ENCODE assay signal across 15 mouse cellular contexts in the genomic region with DNA sequence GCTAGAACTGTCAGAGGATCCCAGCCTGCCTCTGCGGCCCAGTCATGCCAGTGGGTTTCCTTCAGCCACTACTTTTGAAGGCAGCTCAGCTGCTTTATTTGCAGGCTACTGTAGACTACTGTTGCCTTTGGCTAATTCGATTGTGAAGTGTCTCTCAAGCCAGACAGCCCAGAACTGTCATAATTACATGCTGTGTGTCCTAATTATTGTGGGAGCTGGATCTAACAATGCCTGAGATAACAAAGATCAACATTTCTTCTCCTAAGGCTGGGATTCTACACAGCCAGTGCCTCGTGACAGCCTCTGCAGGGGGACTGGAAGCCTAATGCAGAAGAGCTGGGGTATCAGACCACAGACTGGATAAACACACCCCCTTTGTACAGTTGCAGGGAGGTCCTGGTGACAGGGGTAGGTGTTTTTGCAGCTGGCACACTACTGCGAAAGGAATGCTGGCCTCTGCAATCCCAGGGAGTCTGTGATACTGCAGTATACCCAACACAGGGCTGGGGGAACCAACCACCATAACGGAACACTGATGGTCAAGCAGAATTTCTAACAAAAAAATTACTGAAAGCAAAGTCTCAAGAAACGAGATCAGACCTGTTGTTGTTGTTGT.
DNase-seq lines count a peak whose midpoint lies in the region; ATAC-seq and TF ChIP-seq lines count a peak whose summit lies in the region.
"Had no signal": no experiment of that assay in that cellular context is flagged by ENCODE, and none has a peak within 500 bp of the region (broad histone marks: within the 10 kb centered on the region; RNA-seq: fewer than 3 reads in every experiment).

No protein-coding gene starts in this region.

- no peak overlapping the region for H3K4me2 ChIP-seq in heart, postnatal 0 days (ENCODE audit: low read depth, low read length)
- no peak overlapping the region for H3K4me2 ChIP-seq in midbrain, postnatal 0 days (ENCODE audit: low read depth, low read length, poor library complexity, severe bottlenecking)
- no peak overlapping the region for H3K4me2 ChIP-seq in midbrain, embryonic 13.5 days (replicated peaks)
- H3K4me2 ChIP-seq: heart, embryonic 12.5 days; neural tube, embryonic 13.5 days had no signal

- peaks cover 29% of the 10 kb centered on the region for H3K36me3 ChIP-seq in heart, postnatal 0 days (replicated peaks; ENCODE audit: control insufficient read depth, insufficient read depth, low read length)
- H3K36me3 ChIP-seq in midbrain, embryonic 10.5 days, result peaks cover 15% of the 10 kb centered on the region
- no peaks in the 10 kb centered on the region for H3K36me3 ChIP-seq in midbrain, postnatal 0 days (ENCODE audit: insufficient read depth, low read length)
- H3K36me3 ChIP-seq in embryonic facial prominence, embryonic 10.5 days (replicated peaks), result peaks cover 11% of the 10 kb centered on the region
- H3K36me3 ChIP-seq in midbrain, embryonic 13.5 days, result 0 out of 2 replicates have a peak, but pooled peaks cover 4% of the 10 kb centered on the region
- H3K36me3 ChIP-seq: neural tube, embryonic 13.5 days had no signal

- no peaks in the 10 kb centered on the region for H3K27me3 ChIP-seq in heart, postnatal 0 days (ENCODE audit: control insufficient read depth, insufficient read depth, low read length)
- no peaks in the 10 kb centered on the region for H3K27me3 ChIP-seq in midbrain, embryonic 10.5 days (ENCODE audit: low read depth, poor library complexity, severe bottlenecking)
- H3K27me3 ChIP-seq in midbrain, postnatal 0 days (ENCODE audit: insufficient read depth, low read length), result no peaks in the 10 kb centered on the region; the same call in 1 of the 2 replicates
- no peaks in the 10 kb centered on the region for H3K27me3 ChIP-seq in embryonic facial prominence, embryonic 10.5 days (replicated peaks; ENCODE audit: low read depth, poor library complexity, severe bottlenecking)
- H3K27me3 ChIP-seq in midbrain, embryonic 13.5 days, result no peaks in the 10 kb centered on the region
- H3K27me3 ChIP-seq: heart, embryonic 12.5 days; neural tube, embryonic 13.5 days had no signal

- DNase-seq in heart, postnatal 0 days (ENCODE audit: low spot score), result no peak
- no peak for DNase-seq in heart, adult 9 months (ENCODE audit: low spot score in 2 of 2)
- DNase-seq in midbrain, embryonic 10.5 days (ENCODE audit: low spot score), result peak; percentile 21
- no peak for DNase-seq in midbrain, postnatal 0 days (ENCODE audit: low spot score)
- DNase-seq in embryonic facial prominence, embryonic 10.5 days (ENCODE audit: low spot score), result peak; percentile 35
- DNase-seq: adrenal gland, postnatal 10 days; cerebellum, adult 9-11 months; kidney, adult 18-20 months; right cerebral cortex, adult 18-20 months had no signal

- 46% methylated on average over 6 of the region's 6 CpGs for WGBS in heart, postnatal 0 days
- WGBS in midbrain, embryonic 10.5 days, result 78% methylated on average over 6 of the region's 6 CpGs
- WGBS in midbrain, postnatal 0 days, result 70% methylated on average over 6 of the region's 6 CpGs
- WGBS in embryonic facial prominence, embryonic 10.5 days, result 67% methylated on average over 6 of the region's 6 CpGs
- WGBS in midbrain, embryonic 13.5 days, result 76% methylated on average over 6 of the region's 6 CpGs

- no peak for TF ChIP-seq CTCF in heart, postnatal 0 days (IDR thresholded peaks at IDR 0.05; ENCODE audit: low read depth)
- no peak for TF ChIP-seq CTCF in midbrain, postnatal 0 days (IDR thresholded peaks at IDR 0.05)

- no peak overlapping the region for H3K9ac ChIP-seq in heart, postnatal 0 days (replicated peaks; ENCODE audit: low read depth, low read length)
- H3K9ac ChIP-seq in midbrain, postnatal 0 days (replicated peaks; ENCODE audit: low read length, poor library complexity, severe bottlenecking), result no peak overlapping the region
- H3K9ac ChIP-seq in midbrain, embryonic 13.5 days (replicated peaks), result no peak overlapping the region
- H3K9ac ChIP-seq: heart, embryonic 12.5 days; neural tube, embryonic 13.5 days had no signal

- H3K9me3 ChIP-seq in heart, postnatal 0 days (replicated peaks; ENCODE audit: control insufficient read depth, low read length), result no peaks in the 10 kb centered on the region
- no peaks in the 10 kb centered on the region for H3K9me3 ChIP-seq in midbrain, embryonic 10.5 days (replicated peaks)
- H3K9me3 ChIP-seq in midbrain, postnatal 0 days (ENCODE audit: low read length), result no peaks in the 10 kb centered on the region
- no peaks in the 10 kb centered on the region for H3K9me3 ChIP-seq in embryonic facial prominence, embryonic 10.5 days
- no peaks in the 10 kb centered on the region for H3K9me3 ChIP-seq in midbrain, embryonic 13.5 days
- H3K9me3 ChIP-seq: heart, embryonic 12.5 days; neural tube, embryonic 13.5 days had no signal

- no peak overlapping the region for H3K27ac ChIP-seq in heart, postnatal 0 days (ENCODE audit: low read depth)
- 0 out of 2 replicates have a peak overlapping the region, but pooled peaks have one; percentile 13 for H3K27ac ChIP-seq in midbrain, embryonic 10.5 days (replicated peaks)
- H3K27ac ChIP-seq in midbrain, postnatal 0 days (ENCODE audit: low read depth, low read length), result no peak overlapping the region
- no peak overlapping the region for H3K27ac ChIP-seq in embryonic facial prominence, embryonic 10.5 days (replicated peaks)
- 0 out of 2 replicates have a peak overlapping the region, but pooled peaks have one; percentile 3 for H3K27ac ChIP-seq in midbrain, embryonic 13.5 days

- peaks cover 28% of the 10 kb centered on the region for H3K4me1 ChIP-seq in heart, postnatal 0 days (ENCODE audit: control insufficient read depth, insufficient read depth)
- peaks cover 11% of the 10 kb centered on the region for H3K4me1 ChIP-seq in midbrain, embryonic 10.5 days
- H3K4me1 ChIP-seq in midbrain, postnatal 0 days (ENCODE audit: insufficient read depth, low read length), result 0 out of 2 replicates have a peak, but pooled peaks cover 2% of the 10 kb centered on the region
- peaks cover 30% of the 10 kb centered on the region for H3K4me1 ChIP-seq in embryonic facial prominence, embryonic 10.5 days
- peaks cover 14% of the 10 kb centered on the region for H3K4me1 ChIP-seq in midbrain, embryonic 13.5 days (replicated peaks)

- 0 out of 2 replicates have a peak, but pooled peaks have one; percentile 18 for ATAC-seq in heart, postnatal 0 days (ENCODE audit: insufficient read depth, low read depth)
- ATAC-seq in midbrain, postnatal 0 days (ENCODE audit: low FRiP score), result no peak
- ATAC-seq in midbrain, embryonic 13.5 days, result peak; percentile 55; the same call in 1 of the 2 replicates
- no peak for ATAC-seq in CD4-positive, CD25-positive, alpha-beta regulatory T cell, adult 4 months
- ATAC-seq: lung, postnatal 0 days had no signal

- no peak overlapping the region for H3K4me3 ChIP-seq in heart, postnatal 0 days (ENCODE audit: low read depth, low read length)
- no peak overlapping the region for H3K4me3 ChIP-seq in midbrain, embryonic 10.5 days
- H3K4me3 ChIP-seq in midbrain, postnatal 0 days (ENCODE audit: low read depth, low read length), result no peak overlapping the region
- H3K4me3 ChIP-seq in embryonic facial prominence, embryonic 10.5 days, result no peak overlapping the region
- H3K4me3 ChIP-seq in midbrain, embryonic 13.5 days (replicated peaks), result no peak overlapping the region
- H3K4me3 ChIP-seq: erythroblast, embryonic 14.5 days; heart, embryonic 12.5 days; neural tube, embryonic 13.5 days had no signal

- TF ChIP-seq EP300 in heart, postnatal 0 days (IDR thresholded peaks at IDR 0.05; ENCODE audit: low read depth), result no peak

Comparison
In these comparisons a context has a peak if more than half of its experiments do, and no peak if none do; other contexts are left out.
1. ATAC-seq: peak in heart, postnatal 0 days (single experiment) and midbrain, embryonic 13.5 days (single experiment); none in midbrain, postnatal 0 days (single experiment) and CD4-positive, CD25-positive, alpha-beta regulatory T cell, adult 4 months (single experiment).
2. DNase-seq: peak in midbrain, embryonic 10.5 days (single experiment) and embryonic facial prominence, embryonic 10.5 days (single experiment); none in heart, postnatal 0 days (single experiment), heart, adult 9 months (0 of 2) and midbrain, postnatal 0 days (single experiment).
3. H3K27ac ChIP-seq: peak in midbrain, embryonic 10.5 days (single experiment) and midbrain, embryonic 13.5 days (single experiment); none in heart, postnatal 0 days (single experiment), midbrain, postnatal 0 days (single experiment) and embryonic facial prominence, embryonic 10.5 days (single experiment).